Mouse (Mus musculus): Measurements from ENCODE around the gene Ppm1a.

GRCm38 (mm10) chr12:72771153-72771552, 13.9 kb downstream of the Ppm1a start:
- peak; percentile 8; the same call in 1 of the 2 replicates for TF ChIP-seq CTCF (IDR thresholded peaks at IDR 0.05; ENCODE audit: insufficient read depth, low read length)
- no peak for TF ChIP-seq POLR2A (IDR thresholded peaks at IDR 0.05; ENCODE audit: borderline replicate concordance, extremely low read depth, low read depth, low read length)

All from lung, adult 2 months (tissue).